Mouse (Mus musculus): ENCODE results near the gene Psd.

DNA sequence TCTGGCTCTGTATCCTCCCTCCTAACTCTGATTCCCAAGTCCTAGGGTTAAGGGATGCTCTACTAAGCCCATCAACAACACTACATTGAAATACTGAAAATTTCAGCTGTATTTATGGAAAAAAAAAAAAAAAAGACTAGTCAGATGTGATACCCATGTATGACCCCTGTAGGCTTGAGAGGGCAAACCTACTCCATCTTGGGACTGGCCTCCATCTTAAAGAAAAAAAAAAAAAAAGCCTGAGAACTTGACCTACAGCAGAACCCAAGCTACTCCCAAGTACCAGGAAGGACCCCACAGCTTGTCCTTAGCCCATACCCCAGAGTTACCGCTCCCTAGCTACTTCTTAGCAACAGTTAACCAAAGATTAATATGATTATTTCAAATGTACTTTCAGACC lies 20.2 kb upstream of the Psd start:
- no peak for TF ChIP-seq CTCF (conservative IDR thresholded peaks at IDR 0.05; ENCODE audit: insufficient read depth, insufficient read length, low read depth, low read length)
- no peak for TF ChIP-seq POLR2A (IDR thresholded peaks at IDR 0.05; ENCODE audit: low read depth, low read length)

Measured in kidney, adult 2 months (tissue).